Mouse (Mus musculus): ENCODE results near the gene Rbm38. TPM values are rescaled to one million over a fixed set of nuclear protein-coding genes. Genes with fewer than 3 reads are reported as not detected.

Gene Rbm38
- polyA plus RNA-seq, 1 experiment, result 148 TPM

DNA sequence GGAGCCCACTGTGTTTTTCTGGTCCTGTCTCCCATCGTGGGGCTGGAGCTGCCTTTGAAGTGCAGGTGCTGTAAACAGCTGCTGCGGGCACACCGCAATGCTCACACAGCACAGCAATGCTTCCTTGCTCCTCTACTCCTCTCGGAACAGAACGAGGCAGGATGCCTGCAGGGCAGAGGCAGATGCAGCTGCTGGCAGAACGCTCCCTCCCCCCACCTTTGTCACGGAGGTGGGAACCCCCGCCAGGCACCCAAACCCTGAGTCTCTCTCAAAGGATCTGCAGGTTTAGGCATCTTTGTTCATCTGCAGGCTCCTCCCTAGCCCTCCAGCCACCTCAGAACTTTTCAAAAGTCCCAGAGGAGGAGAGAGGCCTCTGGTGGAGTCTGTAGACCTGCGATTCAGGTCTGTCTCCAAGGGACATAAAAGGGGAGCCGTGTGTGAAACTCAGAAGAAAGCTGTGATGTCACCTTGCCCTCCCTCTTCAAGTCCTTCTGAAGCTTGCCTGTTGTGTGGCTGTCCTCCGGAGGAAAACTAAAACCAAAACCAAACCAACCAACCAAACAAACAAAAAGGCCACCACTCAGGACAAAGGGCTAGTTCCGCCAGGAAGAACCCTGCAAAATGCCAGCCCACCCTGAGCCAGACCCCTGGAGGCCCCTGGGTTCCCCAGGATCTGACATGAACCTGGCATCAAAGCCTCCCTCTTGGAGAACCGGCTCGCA lies 42.7 kb upstream of the Rbm38 start, which contains the start of gene Spo11:
TSS of gene Spo11 (plus strand) at position 292 of the 722 bp plus-strand sequence.
- TF ChIP-seq POLR2A (IDR thresholded peaks at IDR 0.05; ENCODE audit: low read depth, low read length) (no peak), CTCF (IDR thresholded peaks at IDR 0.05; ENCODE audit: extremely low read depth, insufficient read length, insufficient replicate concordance, low read depth, low read length) (0 out of 2 replicates have a peak, but pooled peaks have one; percentile 6)
- WGBS, result 18% methylated on average over 14 of the region's 14 CpGs
- peaks cover 5% of the 10 kb centered on the region; the same call in 1 of the 2 replicates for H3K4me1 ChIP-seq (ENCODE audit: control insufficient read depth, insufficient read depth, insufficient read length, low read length)
- peak within 1 kb of the TSS; percentile 52 for H3K4me3 ChIP-seq (ENCODE audit: low read depth, low read length)
- H3K27ac ChIP-seq (ENCODE audit: insufficient read depth, low read depth, low read length), result peak within 1 kb of the TSS; percentile 5
- no peaks in the 10 kb centered on the region for H3K27me3 ChIP-seq (ENCODE audit: control insufficient read depth, insufficient read depth, low read length)
- H3K36me3 ChIP-seq (ENCODE audit: control insufficient read depth, insufficient read depth, low read length), result no peaks in the 10 kb centered on the region

GRCm38 (mm10) chr2:172978131-172978633 lies 42.1 kb upstream of the Rbm38 start:
- H3K27ac ChIP-seq (ENCODE audit: insufficient read depth, low read depth, low read length), result no peak overlapping the region
- TF ChIP-seq CTCF (IDR thresholded peaks at IDR 0.05; ENCODE audit: extremely low read depth, insufficient read length, insufficient replicate concordance, low read depth, low read length) (no peak), POLR2A (IDR thresholded peaks at IDR 0.05; ENCODE audit: low read depth, low read length) (no peak)
- H3K36me3 ChIP-seq (ENCODE audit: control insufficient read depth, insufficient read depth, low read length), result no peaks in the 10 kb centered on the region
- peaks cover 7% of the 10 kb centered on the region for H3K4me1 ChIP-seq (ENCODE audit: control insufficient read depth, insufficient read depth, insufficient read length, low read length)
- H3K4me3 ChIP-seq (ENCODE audit: low read depth, low read length), result peak overlapping the region; percentile 52
- no peaks in the 10 kb centered on the region for H3K27me3 ChIP-seq (ENCODE audit: control insufficient read depth, insufficient read depth, low read length)
- 42% methylated on average over 4 of the region's 4 CpGs for WGBS

DNA sequence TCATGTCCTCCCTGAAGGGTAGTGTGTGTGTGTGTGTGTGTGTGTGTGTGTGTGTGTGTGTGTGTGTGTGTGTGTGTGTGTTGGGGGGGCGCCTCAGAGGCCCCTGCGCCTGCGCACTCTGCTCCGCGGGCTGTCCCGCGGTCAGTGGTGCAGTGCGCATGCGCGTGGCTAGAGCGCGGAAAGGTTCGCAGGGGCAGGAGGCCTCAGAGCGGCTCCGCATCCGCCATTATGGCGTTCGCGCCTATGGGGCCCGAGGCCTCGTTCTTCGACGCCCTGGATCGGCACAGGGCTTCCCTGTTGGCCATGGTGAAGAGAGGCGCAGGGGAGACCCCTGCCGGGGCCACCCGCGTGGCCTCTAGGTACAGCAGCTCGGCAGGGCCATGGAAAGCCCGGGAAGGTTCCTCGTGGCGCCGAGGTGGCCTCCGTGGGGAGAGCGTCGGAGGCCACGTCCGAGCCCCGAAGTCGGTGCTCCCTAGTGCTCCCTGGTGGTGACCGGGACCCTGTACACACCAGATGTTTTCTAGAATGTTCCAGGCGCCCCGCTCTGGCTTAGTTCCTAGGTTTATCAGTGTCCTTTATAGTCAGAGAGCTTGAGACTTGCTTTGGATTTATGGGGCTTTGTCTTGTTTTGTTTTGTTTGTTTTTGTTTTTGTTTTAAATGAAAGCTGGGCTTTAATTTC lies 40.5 kb upstream of the Rbm38 start:
- Histone ChIP-seq H3K36me3 (ENCODE audit: control insufficient read depth, insufficient read depth, low read length) (no peaks in the 10 kb centered on the region), H3K27me3 (ENCODE audit: control insufficient read depth, insufficient read depth, low read length) (no peaks in the 10 kb centered on the region), H3K4me1 (ENCODE audit: control insufficient read depth, insufficient read depth, insufficient read length, low read length) (peaks cover 7% of the 10 kb centered on the region), H3K4me3 (ENCODE audit: low read depth, low read length) (no peak overlapping the region), H3K27ac (ENCODE audit: insufficient read depth, low read depth, low read length) (no peak overlapping the region)
- 95% methylated on average over 36 of the region's 43 CpGs for WGBS
- TF ChIP-seq CTCF (IDR thresholded peaks at IDR 0.05; ENCODE audit: extremely low read depth, insufficient read length, insufficient replicate concordance, low read depth, low read length) (no peak), POLR2A (IDR thresholded peaks at IDR 0.05; ENCODE audit: low read depth, low read length) (no peak)

- no peak overlapping the region for H3K27ac ChIP-seq (ENCODE audit: insufficient read depth, low read depth, low read length)
- TF ChIP-seq POLR2A (IDR thresholded peaks at IDR 0.05; ENCODE audit: low read depth, low read length) (no peak), CTCF (IDR thresholded peaks at IDR 0.05; ENCODE audit: extremely low read depth, insufficient read length, insufficient replicate concordance, low read depth, low read length) (no peak)
Measured at GRCm38 (mm10) chr2:172982776-172983561, 37.3 kb upstream of the Rbm38 start.

DNA sequence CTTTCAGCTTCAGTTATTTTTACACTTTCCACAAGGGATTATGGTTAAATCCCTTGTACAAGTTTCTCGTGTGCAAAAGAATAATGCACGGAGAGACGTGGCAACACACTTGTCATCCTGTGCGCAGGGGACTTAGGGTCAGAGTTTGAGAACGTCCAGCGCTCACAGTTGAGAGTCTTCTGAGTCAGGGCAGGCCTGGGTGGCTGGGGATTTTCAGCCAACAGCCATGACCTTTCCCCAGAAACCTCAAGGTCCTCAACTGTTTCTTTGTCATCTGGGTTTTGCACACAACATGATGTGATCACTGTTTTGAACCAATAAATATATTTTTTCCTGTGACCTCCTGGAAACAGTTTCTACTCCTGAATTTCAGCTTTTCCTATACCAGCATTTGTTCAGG lies 30.1 kb upstream of the Rbm38 start:
- Histone ChIP-seq H3K4me1 (ENCODE audit: control insufficient read depth, insufficient read depth, insufficient read length, low read length) (no peaks in the 10 kb centered on the region), H3K4me3 (ENCODE audit: low read depth, low read length) (no peak overlapping the region), H3K36me3 (ENCODE audit: control insufficient read depth, insufficient read depth, low read length) (no peaks in the 10 kb centered on the region), H3K27ac (ENCODE audit: insufficient read depth, low read depth, low read length) (no peak overlapping the region), H3K27me3 (ENCODE audit: control insufficient read depth, insufficient read depth, low read length) (no peaks in the 10 kb centered on the region)
- no peak for TF ChIP-seq POLR2A (IDR thresholded peaks at IDR 0.05; ENCODE audit: low read depth, low read length)
- no peak for TF ChIP-seq CTCF (IDR thresholded peaks at IDR 0.05; ENCODE audit: extremely low read depth, insufficient read length, insufficient replicate concordance, low read depth, low read length)
- WGBS, result 83% methylated on average over 6 of the region's 6 CpGs

More at GRCm38 (mm10) chr2:172982776-172983561, 37.3 kb upstream of the Rbm38 start:
- H3K27me3 ChIP-seq (ENCODE audit: control insufficient read depth, insufficient read depth, low read length), result no peaks in the 10 kb centered on the region
- no peaks in the 10 kb centered on the region for H3K36me3 ChIP-seq (ENCODE audit: control insufficient read depth, insufficient read depth, low read length)
- whole genome bisulfite sequencing, result 29% methylated on average over 9 of the region's 9 CpGs
- H3K4me3 ChIP-seq (ENCODE audit: low read depth, low read length), result no peak overlapping the region
- H3K4me1 ChIP-seq (ENCODE audit: control insufficient read depth, insufficient read depth, insufficient read length, low read length), result peaks cover 2% of the 10 kb centered on the region

DNA sequence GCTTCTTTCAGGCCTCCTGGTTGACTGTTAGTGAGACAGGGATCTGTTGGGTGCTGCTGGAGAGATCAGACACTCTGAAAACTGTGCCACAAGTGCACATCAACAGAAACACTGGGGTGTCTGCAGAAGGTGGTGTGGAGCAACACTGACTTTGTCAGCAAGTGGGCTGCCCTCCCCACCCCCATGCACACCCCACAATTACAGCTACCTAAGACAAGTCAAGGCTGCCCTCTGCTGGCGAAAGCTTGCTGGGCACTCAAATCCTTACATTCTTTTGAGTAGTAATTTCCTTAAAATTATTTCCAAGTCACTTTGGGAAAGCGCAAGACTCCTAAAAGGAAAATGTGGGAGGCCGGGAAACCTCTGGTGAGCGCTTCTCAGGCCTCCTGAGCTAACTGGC lies 24.1 kb upstream of the Rbm38 start:
- H3K27me3 ChIP-seq (ENCODE audit: control insufficient read depth, insufficient read depth, low read length), result no peaks in the 10 kb centered on the region
- H3K36me3 ChIP-seq (ENCODE audit: control insufficient read depth, insufficient read depth, low read length), result no peaks in the 10 kb centered on the region
- H3K4me1 ChIP-seq (ENCODE audit: control insufficient read depth, insufficient read depth, insufficient read length, low read length), result peaks cover 2% of the 10 kb centered on the region; the same call in 1 of the 2 replicates
- no peak overlapping the region for H3K27ac ChIP-seq (ENCODE audit: insufficient read depth, low read depth, low read length)
- TF ChIP-seq CTCF (IDR thresholded peaks at IDR 0.05; ENCODE audit: extremely low read depth, insufficient read length, insufficient replicate concordance, low read depth, low read length) (peak; percentile 89; the same call in 1 of the 2 replicates), POLR2A (IDR thresholded peaks at IDR 0.05; ENCODE audit: low read depth, low read length) (no peak)
- 17% methylated on average over 4 of the region's 4 CpGs for WGBS
- H3K4me3 ChIP-seq (ENCODE audit: low read depth, low read length), result no peak overlapping the region
